Mouse (Mus musculus): ENCODE measurements at regions not wholly inside any gene's neighbourhood (a gene's known extent, or its start where the extent isn't known, plus 50 kb on each side); places are given as distances from the start of the nearest gene placed in this dataset.
A peak's percentile ranks its signal among the peaks of the same experiment; 100 is the strongest.
"Not testable (repeated sequence)": the region's sequence is repeated elsewhere in the genome, so short reads cannot be mapped to it uniquely, and the experiment has no call there.

- DNase-seq: no peak
Measured at GRCm38 (mm10) chr13:46026018-46026417, 61.2 kb upstream of the Atxn1 start.

GRCm38 (mm10) chr13:46023630-46024041, 58.8 kb upstream of the Atxn1 start:
- no peak for DNase-seq

GRCm38 (mm10) chr13:46023187-46023586, 58.4 kb upstream of the Atxn1 start:
- no peak for DNase-seq

GRCm38 (mm10) chr13:46020945-46021835, 56.4 kb upstream of the Atxn1 start:
- DNase-seq: no peak

GRCm38 (mm10) chr13:46019431-46020166, 54.8 kb upstream of the Atxn1 start:
- peak in 1 of 2 experiments; percentile 45 for DNase-seq

- no peak for DNase-seq
Measured at GRCm38 (mm10) chr13:46018903-46019430, 54.2 kb upstream of the Atxn1 start.

GRCm38 (mm10) chr13:46017742-46018141, 52.9 kb upstream of the Atxn1 start:
- no peak for DNase-seq

- DNase-seq: not testable (repeated sequence)
Measured at GRCm38 (mm10) chr13:46017011-46017410, 52.2 kb upstream of the Atxn1 start.

- DNase-seq: no peak
Measured at GRCm38 (mm10) chr13:46015231-46015630, 50.4 kb upstream of the Atxn1 start.

GRCm38 (mm10) chr13:46014637-46015036, 49.8 kb upstream of the Atxn1 start:
- no peak for DNase-seq
